Mouse (Mus musculus): ENCODE data around the gene Srsf6. TPM values are rescaled to one million over a fixed set of nuclear protein-coding genes. Genes with fewer than 3 reads are reported as not detected.

Srsf6 gene
- total RNA-seq, 1 experiment: 183 TPM

DNA sequence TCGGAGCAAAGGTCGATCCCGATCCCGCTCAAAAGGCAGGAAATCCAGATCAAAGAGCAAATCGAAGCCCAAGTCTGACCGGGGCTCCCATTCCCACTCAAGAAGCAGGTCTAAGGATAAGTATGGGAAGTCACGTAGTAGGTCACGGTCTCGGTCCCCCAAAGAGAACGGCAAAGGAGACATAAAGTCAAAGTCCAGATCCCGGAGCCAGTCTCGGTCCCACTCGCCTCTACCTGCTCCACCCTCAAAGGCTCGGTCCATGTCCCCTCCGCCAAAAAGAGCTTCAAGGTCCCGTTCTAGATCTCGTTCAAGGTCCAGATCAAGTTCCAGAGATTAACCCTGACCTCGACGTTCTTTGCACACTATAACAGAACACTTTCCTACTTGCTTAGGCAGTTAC, 3.1 kb downstream of the Srsf6 start:
- TF ChIP-seq ZNF384 (IDR thresholded peaks at IDR 0.05; ENCODE audit: low read depth, low read length) (no peak), HCFC1 (IDR thresholded peaks at IDR 0.05; ENCODE audit: borderline replicate concordance, insufficient read depth, low read length) (no peak), MAFK (IDR thresholded peaks at IDR 0.05; ENCODE audit: insufficient read depth, low read depth, low read length) (no peak), ZC3H11A (IDR thresholded peaks at IDR 0.05; ENCODE audit: borderline replicate concordance, low read depth, low read length) (no peak), CHD2 (IDR thresholded peaks at IDR 0.05; ENCODE audit: low read depth, low read length) (no peak)

DNA sequence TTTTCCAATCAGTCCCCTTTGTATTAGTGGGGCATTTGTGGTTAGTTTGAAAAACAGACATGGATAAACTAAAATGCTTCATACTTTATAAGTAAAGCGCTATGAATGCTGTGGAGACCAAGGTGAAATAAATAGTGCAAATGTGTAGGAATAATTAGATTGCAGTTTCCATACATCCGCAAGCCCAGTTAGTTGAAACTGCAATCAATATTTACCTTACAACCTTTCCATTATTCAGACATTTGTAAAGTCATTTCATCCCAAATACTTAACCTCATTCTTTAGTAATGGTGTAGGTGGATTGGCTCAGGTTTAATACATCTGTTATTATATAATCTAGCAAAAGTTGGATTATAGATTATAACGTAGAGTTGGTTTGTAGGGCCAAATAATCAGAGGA, 4.4 kb downstream of the Srsf6 start:
- peaks cover 35% of the 10 kb centered on the region for H3K36me3 ChIP-seq (ENCODE audit: control insufficient read depth, insufficient read depth, low read length, poor library complexity, severe bottlenecking)
- no peak for DNase-seq (ENCODE audit: low read depth, low spot score)
- in situ Hi-C loops (cut with MboI; ENCODE audit: low sequenced_read_pairs in 2 of 2, unreplicated experiment in 2 of 2): no loop called here

More for the DNA sequence above, 3.1 kb downstream of the Srsf6 start:
- Histone ChIP-seq H3K36me3 (ENCODE audit: control insufficient read depth, insufficient read depth, low read length, poor library complexity, severe bottlenecking) (peaks cover 34% of the 10 kb centered on the region), H3K4me1 (ENCODE audit: control insufficient read depth in 2 of 2, insufficient read depth in 2 of 2, low read length in 2 of 2, poor library complexity in 1 of 2) (peaks cover 0 to 5% of the 10 kb centered on the region in 2 experiments; a peak in 2 of 4 replicates), H3K27ac (ENCODE audit: insufficient read depth, low read depth, low read length, poor library complexity, severe bottlenecking) (no peak overlapping the region), H3K4me3 (ENCODE audit: insufficient read depth in 1 of 2, low read depth in 1 of 2, low read length in 2 of 2, poor library complexity in 1 of 2, severe bottlenecking in 1 of 2) (no peak overlapping the region), H3K9me3 (ENCODE audit: control insufficient read depth, insufficient read depth, low read depth, low read length) (no peaks in the 10 kb centered on the region), H3K9ac (ENCODE audit: insufficient read depth, low read depth, low read length, poor library complexity, severe bottlenecking) (no peak overlapping the region; the same call in 1 of the 2 replicates)
- in situ Hi-C loops (cut with MboI; ENCODE audit: low sequenced_read_pairs in 2 of 2, unreplicated experiment in 2 of 2): no loop called here
- DNase-seq (ENCODE audit: low read depth, low spot score): no peak

GRCm38 (mm10) chr2:162939562-162939961, 8.2 kb downstream of the Srsf6 start:
- in situ Hi-C loops (cut with MboI; ENCODE audit: low sequenced_read_pairs in 2 of 2, unreplicated experiment in 2 of 2): no loop called here
- Histone ChIP-seq H3K4me1 (ENCODE audit: control insufficient read depth in 2 of 2, insufficient read depth in 2 of 2, low read length in 2 of 2, poor library complexity in 1 of 2) (no peaks in the 10 kb centered on the region), H3K4me3 (ENCODE audit: insufficient read depth in 1 of 2, low read depth in 1 of 2, low read length in 2 of 2, poor library complexity in 1 of 2, severe bottlenecking in 1 of 2) (no peak overlapping the region), H3K27ac (ENCODE audit: insufficient read depth, low read depth, low read length, poor library complexity, severe bottlenecking) (no peak overlapping the region), H3K9ac (ENCODE audit: insufficient read depth, low read depth, low read length, poor library complexity, severe bottlenecking) (no peak overlapping the region), H3K9me3 (ENCODE audit: control insufficient read depth, insufficient read depth, low read depth, low read length) (no peaks in the 10 kb centered on the region), H3K36me3 (ENCODE audit: control insufficient read depth, insufficient read depth, low read length, poor library complexity, severe bottlenecking) (peaks cover 18% of the 10 kb centered on the region)
- TF ChIP-seq ZNF384 (IDR thresholded peaks at IDR 0.05; ENCODE audit: low read depth, low read length) (no peak), MAFK (IDR thresholded peaks at IDR 0.05; ENCODE audit: insufficient read depth, low read depth, low read length) (no peak), HCFC1 (IDR thresholded peaks at IDR 0.05; ENCODE audit: borderline replicate concordance, insufficient read depth, low read length) (no peak), ZC3H11A (IDR thresholded peaks at IDR 0.05; ENCODE audit: borderline replicate concordance, low read depth, low read length) (no peak), CHD2 (IDR thresholded peaks at IDR 0.05; ENCODE audit: low read depth, low read length) (no peak)
- DNase-seq (ENCODE audit: low read depth, low spot score): no peak

More for the DNA sequence above, 4.4 kb downstream of the Srsf6 start:
- Histone ChIP-seq H3K4me3 (ENCODE audit: insufficient read depth in 1 of 2, low read depth in 1 of 2, low read length in 2 of 2, poor library complexity in 1 of 2, severe bottlenecking in 1 of 2) (no peak overlapping the region), H3K27ac (ENCODE audit: insufficient read depth, low read depth, low read length, poor library complexity, severe bottlenecking) (no peak overlapping the region), H3K4me1 (ENCODE audit: control insufficient read depth in 2 of 2, insufficient read depth in 2 of 2, low read length in 2 of 2, poor library complexity in 1 of 2) (peaks cover 0 to 2% of the 10 kb centered on the region in 2 experiments; a peak in 1 of 4 replicates), H3K9me3 (ENCODE audit: control insufficient read depth, insufficient read depth, low read depth, low read length) (no peaks in the 10 kb centered on the region), H3K9ac (ENCODE audit: insufficient read depth, low read depth, low read length, poor library complexity, severe bottlenecking) (no peak overlapping the region)
- TF ChIP-seq MAFK (IDR thresholded peaks at IDR 0.05; ENCODE audit: insufficient read depth, low read depth, low read length) (no peak), ZNF384 (IDR thresholded peaks at IDR 0.05; ENCODE audit: low read depth, low read length) (no peak), ZC3H11A (IDR thresholded peaks at IDR 0.05; ENCODE audit: borderline replicate concordance, low read depth, low read length) (no peak), CHD2 (IDR thresholded peaks at IDR 0.05; ENCODE audit: low read depth, low read length) (no peak), HCFC1 (IDR thresholded peaks at IDR 0.05; ENCODE audit: borderline replicate concordance, insufficient read depth, low read length) (no peak)

DNA sequence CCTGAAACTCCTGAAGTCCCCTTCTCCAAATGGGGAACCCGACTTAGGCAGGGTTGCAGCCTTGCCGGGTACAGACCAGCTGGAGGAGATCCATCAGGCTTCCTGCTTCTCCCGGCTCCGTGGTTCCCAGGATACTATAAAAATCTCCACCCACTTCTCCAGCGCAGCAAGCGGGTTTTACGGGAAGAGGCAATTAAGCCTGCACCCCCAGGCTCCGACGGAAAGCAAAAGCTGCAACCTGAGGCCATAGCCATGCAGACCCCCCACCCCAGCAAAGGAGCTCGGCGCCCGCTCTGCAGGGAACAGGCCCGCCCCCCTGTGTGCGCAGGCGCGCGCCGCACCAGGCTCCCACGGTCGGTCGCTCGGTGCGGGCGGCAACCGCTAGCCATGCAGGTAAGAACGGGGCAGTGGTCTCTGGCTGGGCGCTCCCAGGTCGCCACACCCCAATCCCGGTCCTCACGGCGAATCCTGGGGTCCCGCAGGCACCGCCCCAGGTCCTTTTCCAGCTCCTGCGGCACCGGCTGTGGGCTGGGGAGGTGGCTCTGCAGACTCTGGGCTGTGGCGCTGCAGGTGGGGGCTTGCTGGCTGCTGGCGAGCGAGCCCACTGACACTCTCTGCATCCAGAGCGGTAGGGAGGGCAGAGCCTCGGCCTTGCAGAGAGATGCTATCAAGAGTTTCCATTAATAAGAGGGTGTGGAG, 12.0 kb downstream of the Srsf6 start, which contains the start of gene L3mbtl1:
TSS of gene L3mbtl1 (plus strand) at position 325 of the 699 bp plus-strand sequence.
- peak within 1 kb of the TSS; percentile 69 to 77 for H3K4me3 ChIP-seq (ENCODE audit: insufficient read depth in 1 of 2, low read depth in 1 of 2, low read length in 2 of 2, poor library complexity in 1 of 2, severe bottlenecking in 1 of 2)
- no peak within 1 kb of the TSS for H3K27ac ChIP-seq (ENCODE audit: insufficient read depth, low read depth, low read length, poor library complexity, severe bottlenecking)
- H3K4me1 ChIP-seq (ENCODE audit: control insufficient read depth in 2 of 2, insufficient read depth in 2 of 2, low read length in 2 of 2, poor library complexity in 1 of 2): peaks cover 0 to 6% of the 10 kb centered on the region in 2 experiments; a peak in 1 of 4 replicates
- H3K36me3 ChIP-seq (ENCODE audit: control insufficient read depth, insufficient read depth, low read length, poor library complexity, severe bottlenecking): peaks cover 5% of the 10 kb centered on the region
- H3K9ac ChIP-seq (ENCODE audit: insufficient read depth, low read depth, low read length, poor library complexity, severe bottlenecking): peak within 1 kb of the TSS; percentile 65
- H3K9me3 ChIP-seq (ENCODE audit: control insufficient read depth, insufficient read depth, low read depth, low read length): no peaks in the 10 kb centered on the region
- TF ChIP-seq MAFK (IDR thresholded peaks at IDR 0.05; ENCODE audit: insufficient read depth, low read depth, low read length) (no peak), ZC3H11A (IDR thresholded peaks at IDR 0.05; ENCODE audit: borderline replicate concordance, low read depth, low read length) (no peak)
- in situ Hi-C loops (cut with MboI; ENCODE audit: low sequenced_read_pairs in 2 of 2, unreplicated experiment in 2 of 2): no loop called here
- DNase-seq (ENCODE audit: low read depth, low spot score): no peak

Measured in ES-E14 (cell line).